Mouse (Mus musculus): ENCODE measurements at regions not wholly inside any gene's neighbourhood (a gene's known extent, or its start where the extent isn't known, plus 50 kb on each side); places are given as distances from the start of the nearest gene placed in this dataset.
"Not testable (repeated sequence)": the region's sequence is repeated elsewhere in the genome, so short reads cannot be mapped to it uniquely, and the experiment has no call there.

DNA sequence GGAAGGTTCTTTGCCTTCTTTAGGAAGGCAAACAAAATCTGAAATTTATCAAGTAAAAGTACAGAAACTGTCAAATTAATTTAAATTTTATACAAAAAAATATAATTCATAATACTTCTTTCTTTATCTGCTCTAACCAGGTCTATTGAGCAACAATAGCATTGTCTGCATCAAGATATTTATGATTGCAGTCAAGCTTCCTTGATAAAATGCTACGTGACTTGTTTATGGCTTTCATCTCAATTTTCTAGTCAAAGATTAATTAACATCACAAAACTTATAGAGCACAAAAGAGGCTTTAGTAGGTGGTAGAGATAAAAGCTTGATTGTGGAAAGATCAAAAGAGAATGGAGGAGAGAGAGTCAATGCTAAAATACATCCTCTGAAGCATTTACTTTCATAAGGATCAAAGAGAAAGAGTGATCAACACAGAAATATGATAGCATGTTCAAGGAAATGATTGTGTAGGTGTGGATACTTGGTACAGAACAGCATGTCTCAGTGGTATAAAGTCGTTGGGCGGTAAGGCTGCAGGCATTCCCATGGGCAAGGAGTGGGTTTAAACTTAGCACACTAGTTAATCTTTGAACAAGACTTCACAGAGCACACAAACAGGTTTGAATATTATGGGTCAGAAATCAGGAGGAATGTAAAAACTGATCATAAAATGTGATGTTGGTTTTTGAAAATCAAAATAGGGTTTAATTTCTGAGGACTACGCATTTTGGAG, 164.3 kb upstream of the Speer4f2 start:
- no peak for DNase-seq

GRCm38 (mm10) chr5:17210723-17211245, 162.2 kb upstream of the Speer4f2 start:
- DNase-seq, result no peak

GRCm38 (mm10) chr5:17223542-17223941, 149.4 kb upstream of the Speer4f2 start:
- DNase-seq, result not testable (repeated sequence)

- peak; percentile 11 for DNase-seq
These were observed 125.0 kb upstream of the Speer4f2 start for GRCm38 (mm10) chr5:17247732-17248606.

DNA sequence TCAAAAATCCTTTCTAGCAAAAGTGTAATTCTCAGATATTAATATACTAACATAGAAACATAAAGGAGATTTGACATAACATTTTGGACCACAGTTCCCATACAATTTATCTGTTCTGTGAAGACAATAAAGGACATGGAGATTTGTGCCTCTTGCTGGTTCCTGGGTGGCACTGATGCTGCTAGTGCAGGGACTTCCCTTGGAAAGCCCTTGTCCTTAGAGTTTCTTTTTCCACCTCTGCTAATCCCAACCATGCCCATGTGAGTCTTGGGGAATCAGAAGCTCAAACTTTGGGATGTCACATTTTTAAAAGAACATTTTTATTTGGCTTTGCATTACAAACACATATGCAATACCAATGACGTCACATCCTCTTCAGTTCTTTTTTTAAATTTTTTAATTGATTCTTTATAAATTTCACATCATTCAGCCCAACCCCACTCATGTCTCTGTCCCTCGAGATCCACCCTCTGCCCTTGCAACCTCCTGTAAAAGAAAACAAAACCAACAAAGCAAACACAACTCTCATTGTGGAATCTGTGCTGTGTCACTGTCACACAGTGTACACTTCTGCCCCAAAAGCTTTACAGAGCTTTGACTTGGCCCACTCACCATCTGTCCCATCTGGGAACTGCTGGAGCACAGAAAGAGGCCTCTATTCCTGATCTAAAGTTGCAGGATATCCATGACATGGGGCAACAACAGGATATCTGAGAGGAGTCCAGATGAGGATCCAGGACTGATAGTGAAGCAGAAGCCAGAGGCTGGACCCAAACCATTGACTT, 112.2 kb upstream of the Speer4f2 start:
- no peak for DNase-seq

DNA sequence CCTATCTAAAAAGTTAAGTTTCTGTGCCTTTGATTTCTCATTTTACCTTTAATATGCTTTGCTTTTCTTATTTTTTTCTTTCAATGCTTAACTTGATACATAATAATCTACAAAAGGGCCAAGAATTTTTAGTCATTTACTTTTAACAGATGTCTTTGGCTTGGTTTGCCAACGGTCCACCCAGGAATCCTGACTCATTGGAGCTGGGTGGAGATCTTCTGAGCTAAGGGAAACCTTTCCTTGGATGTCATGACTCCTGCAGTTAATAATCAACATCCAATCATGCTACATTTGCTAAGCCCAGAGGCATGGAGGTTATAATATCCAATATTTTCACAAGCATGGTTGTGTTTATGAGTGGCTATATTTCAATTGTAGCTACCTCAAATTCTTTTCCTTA, 110.9 kb upstream of the Speer4f2 start:
- DNase-seq, result no peak

GRCm38 (mm10) chr5:17271153-17271552, 101.8 kb upstream of the Speer4f2 start:
- DNase-seq, result no peak

GRCm38 (mm10) chr5:17271722-17272479, 101.1 kb upstream of the Speer4f2 start:
- DNase-seq, result no peak

GRCm38 (mm10) chr5:17275346-17275745, 97.6 kb upstream of the Speer4f2 start:
- no peak for DNase-seq

DNA sequence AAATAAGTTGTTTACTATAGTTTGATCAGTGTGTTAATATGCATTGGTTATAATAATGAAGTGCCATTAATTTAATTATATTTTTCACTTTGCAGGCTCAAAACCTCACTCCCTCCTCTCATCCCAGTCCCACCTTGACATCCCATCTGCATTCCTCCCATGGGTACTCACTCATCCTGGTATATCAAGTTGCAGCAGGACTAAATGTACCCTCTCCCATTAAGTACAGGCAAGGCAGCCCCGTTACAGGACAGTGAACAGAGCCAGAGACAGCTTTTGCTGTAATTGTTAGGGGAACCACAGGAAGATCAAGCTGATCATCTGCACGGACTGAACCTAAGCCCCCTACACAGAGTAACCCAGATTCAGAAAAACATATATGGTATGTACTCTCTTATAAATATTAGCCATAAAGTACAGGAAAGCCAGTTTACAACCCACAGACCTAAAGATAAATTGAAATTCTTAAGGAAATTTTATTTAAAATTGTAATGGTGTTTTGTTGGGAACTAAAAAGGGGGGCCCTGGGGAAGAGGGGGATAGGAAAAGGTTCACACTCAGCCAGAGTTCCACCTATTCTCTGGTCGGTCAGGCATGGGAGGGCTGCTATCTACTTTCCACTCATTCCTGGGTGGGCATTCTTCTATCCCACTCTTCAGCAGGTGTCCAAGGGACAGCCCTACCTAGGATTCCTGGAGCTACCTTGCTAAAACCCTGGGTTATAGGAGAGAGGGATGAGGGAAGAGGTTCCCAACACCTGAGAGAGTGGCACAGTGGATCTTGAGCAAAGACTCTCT, 96.0 kb upstream of the Speer4f2 start:
- DNase-seq, result no peak

- no peak for DNase-seq
These were observed 92.8 kb upstream of the Speer4f2 start for GRCm38 (mm10) chr5:17280203-17280602.

DNA sequence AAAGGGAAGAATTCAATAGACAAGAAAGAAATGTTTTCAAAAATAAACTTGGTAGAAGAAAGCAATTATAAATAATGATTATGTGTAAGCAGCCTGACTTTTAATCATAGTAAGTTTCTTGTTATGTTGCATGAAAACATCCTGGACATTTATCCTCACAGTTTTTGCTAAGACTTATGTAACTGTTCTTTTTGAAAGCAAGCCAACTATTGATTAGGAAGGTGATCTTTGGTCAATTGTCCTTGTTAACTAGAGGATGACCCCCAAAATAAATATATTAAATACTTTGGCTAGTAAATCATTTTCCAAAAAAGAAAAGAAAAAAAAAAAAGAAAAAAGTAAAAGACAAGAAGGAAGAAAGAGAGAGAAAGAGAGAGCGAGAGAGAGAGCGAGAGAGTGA, 92.0 kb upstream of the Speer4f2 start:
- no peak for DNase-seq

DNA sequence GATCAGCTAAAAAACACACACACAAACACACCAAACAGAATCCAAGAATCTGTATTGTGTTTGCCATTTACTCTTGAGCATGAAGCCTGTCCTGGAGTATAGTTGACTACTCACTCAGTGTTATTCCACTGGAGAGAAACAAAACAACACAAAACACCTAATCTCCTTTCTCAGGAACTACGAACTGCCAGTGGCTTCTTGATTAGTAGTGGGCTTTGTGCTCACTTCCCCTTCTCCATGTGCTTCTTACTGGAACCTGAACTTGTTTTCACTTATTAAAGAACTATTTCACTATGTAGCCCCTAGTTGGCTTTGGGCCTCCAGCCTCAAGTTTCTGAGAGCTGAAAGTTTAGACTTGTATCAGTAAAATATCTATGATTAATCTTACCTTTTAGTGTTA, 84.0 kb upstream of the Speer4f2 start:
- DNase-seq, result no peak

- no peak for DNase-seq
These were observed 80.4 kb upstream of the Speer4f2 start for GRCm38 (mm10) chr5:17292559-17292958.

DNA sequence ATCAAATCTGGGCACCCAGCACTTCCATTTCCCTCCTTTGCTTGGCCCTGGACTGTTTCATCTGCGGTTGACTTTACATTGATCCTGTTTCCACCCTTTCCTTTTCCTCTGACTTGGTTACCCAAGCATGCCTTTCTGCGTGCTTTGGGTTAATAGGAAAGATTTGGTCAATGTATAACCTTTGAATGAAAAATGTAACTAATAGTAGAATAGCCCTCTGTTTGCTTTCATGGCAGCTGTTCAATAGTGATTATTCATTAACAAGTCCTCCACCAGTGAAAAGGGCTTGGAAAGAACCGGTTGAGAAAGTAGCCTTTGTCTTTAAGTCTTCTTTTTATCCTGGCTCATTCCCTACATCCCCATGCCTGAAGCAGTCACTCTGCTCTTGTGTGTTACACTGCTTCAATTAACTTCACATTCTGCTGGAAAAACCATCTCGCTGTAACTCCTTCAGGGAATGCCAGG, 76.4 kb upstream of the Speer4f2 start:
- DNase-seq, result no peak

- DNase-seq, result no peak
These were observed 73.1 kb upstream of the Speer4f2 start for GRCm38 (mm10) chr5:17299846-17300245.

DNA sequence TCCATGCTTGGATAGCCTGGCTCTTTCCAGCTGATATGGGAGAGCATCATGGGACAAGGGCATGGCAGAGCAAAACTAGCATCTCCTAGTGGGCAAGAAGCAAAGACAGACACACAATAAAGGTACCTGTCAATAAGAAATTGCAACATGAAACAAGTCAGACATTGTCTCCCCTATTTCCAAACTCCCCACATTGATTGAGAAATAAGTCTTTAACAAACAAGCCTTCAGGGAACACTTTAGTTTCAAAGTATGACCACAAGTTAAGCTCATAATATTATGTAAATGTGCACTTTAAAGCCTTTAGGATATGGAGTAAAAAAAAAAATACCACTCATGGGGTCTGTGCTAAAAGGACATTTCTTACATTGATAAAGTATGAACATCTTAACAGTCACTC, 51.5 kb upstream of the Speer4f2 start:
- DNase-seq, result no peak

Measured in gastrocnemius, postnatal 10 days (tissue).